Mouse (Mus musculus) cerebellum, postnatal 4 days (tissue): ENCODE results near the gene Coa5.

Source experiments
- DNase-seq, 2 experiments: peaks; one replicate each; pipeline ENCODE4 v3.0.0; 2022; ENCODE audit warnings: low spot score in 2 of 2, mixed read lengths in 1 of 2

Gene Coa5

DNA sequence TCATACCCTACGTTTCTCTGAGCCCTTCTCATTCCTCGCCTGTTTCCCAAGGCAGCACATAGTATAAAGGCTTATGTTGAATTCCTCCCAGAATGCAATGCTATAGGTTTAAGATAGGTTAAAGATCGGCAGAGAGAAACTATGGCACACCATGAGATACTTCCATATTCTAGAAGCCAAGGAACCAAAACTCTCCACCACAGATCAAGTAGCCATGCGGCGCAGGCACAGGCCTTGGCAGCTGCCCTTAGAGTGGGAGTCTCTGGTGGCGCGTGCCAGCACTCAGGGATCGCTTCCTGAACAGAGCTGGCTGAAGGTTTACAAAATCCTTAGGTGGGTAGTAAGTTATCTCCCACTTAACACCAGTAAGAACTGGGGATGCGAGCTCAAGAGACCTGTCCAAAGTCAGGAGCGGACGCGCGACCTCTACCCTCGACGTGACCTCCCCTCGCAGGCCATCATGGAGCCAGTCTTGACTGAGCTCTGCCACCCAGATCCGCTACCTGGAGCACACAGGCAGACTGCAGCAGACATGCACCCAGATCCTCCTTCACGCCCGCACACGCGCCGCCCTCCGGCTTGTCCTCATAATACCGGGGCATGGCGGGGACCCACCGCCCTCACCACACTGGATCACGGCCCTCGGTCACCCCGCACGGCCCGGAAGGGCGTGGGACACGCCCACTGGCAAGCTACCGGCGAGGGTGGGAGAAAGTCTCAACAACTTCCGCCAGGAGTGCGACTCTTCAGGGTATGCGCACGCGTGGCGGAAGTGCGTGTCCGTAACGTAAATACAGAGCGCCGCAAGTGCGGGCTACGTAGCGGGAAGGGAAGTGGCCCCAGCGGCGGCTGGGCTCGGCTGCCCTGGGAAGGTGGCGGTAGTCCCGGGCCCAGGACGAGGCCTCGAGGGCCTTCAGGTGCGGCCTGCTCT, at the start of gene Coa5, which contains the start of gene Unc50:
Gene Coa5 (minus strand): TSS at position 738 of the 931 bp plus-strand sequence.
Gene Unc50 (plus strand): TSS at position 774 of the 931 bp plus-strand sequence.
- DNase-seq = peak; percentile 72 to 91

DNA sequence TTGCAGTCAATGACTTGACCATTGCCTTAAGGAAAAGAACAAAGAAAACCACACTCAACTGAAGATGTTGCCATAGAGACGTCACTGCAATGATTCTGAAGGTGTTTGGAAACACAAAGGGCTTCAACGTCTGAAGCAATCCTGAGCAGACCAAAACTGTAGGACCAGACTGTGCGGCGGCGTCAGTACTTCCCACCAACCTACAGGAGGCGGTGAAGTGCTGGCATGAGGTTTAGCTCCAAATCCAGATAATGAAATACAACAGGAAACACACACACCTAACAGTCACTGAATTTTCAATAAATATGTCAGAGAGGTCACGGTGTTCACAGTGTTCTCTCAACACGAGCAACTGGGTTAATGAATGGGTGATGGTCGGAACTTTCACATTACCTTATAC, 49.2 kb upstream of the Coa5 start:
- DNase-seq = peak in 1 of 2 experiments; percentile 26

DNA sequence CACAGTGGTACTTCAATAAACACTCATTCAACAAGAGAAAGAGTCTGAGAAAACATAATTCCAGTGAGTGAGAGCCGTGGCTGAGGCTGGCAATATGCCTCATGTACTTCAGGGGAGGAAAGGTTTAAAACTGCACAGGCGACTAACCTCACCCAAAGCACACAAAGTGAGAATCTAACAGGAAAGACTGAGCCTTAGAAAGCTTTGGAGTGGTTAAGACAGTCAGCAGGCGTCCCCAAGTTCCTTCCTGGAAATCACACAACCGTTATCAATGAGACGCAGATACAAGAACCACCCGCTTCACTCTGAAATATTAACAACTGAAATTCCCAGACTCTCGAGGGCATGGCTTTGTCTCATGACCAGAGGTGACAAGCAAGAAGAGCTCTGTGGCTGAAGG, 48.5 kb upstream of the Coa5 start:
- DNase-seq = no peak

DNA sequence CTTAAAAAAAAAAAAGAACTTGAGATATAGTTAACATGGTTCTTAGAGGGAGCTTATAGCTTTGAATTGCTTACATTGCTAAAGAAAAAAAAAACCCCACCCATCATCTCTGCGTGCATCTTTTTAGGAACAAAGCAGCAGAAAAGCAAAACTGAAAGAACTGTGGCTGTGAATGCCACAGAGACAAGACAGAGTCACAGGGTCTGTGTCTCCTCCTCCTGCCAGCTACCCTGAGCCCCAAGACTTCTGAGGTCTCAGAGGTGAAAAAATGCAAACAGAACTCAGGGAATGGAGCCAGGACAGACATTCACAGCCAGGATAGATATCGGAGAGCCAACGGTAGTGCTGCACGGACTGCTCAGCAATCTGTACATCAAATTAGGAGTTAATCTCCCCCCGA, 48.0 kb upstream of the Coa5 start:
- no peak for DNase-seq

DNA sequence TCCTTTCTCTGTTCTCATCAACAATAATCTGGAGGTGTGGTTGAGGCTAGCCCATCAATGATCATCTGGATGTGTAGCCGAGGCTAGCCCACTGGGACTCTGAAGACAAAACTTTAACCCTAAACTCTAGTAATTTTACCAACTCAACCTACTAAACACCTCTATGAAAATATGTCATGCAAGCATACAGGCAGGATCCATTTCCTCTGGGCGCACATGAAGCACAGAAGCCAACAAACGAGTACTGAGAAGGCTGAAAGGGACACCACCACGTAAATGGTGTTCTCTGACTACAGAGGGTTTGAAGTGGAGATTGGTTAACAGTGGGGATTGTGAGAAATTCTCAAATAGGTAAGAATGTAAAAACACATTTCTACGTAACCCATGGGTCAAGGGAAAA, 47.3 kb upstream of the Coa5 start:
- no peak for DNase-seq

DNA sequence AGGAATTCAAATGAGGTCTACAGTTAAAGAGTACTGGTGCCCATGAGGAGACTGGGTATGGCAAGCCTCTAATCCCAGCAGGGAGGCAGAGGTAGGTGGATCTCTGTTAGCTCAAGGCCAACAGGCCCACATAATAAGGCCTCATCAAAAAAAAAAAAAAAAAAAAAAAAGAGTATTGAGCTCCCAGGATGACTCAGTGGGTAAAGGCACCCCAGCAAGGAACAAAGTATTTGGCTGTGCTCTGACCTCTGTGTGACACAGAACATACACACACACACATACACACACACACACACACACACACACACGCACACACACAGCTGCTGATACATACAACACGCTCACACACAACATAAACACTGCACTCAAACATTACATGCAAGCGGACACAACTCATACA, 45.4 kb upstream of the Coa5 start:
- no peak for DNase-seq

DNA sequence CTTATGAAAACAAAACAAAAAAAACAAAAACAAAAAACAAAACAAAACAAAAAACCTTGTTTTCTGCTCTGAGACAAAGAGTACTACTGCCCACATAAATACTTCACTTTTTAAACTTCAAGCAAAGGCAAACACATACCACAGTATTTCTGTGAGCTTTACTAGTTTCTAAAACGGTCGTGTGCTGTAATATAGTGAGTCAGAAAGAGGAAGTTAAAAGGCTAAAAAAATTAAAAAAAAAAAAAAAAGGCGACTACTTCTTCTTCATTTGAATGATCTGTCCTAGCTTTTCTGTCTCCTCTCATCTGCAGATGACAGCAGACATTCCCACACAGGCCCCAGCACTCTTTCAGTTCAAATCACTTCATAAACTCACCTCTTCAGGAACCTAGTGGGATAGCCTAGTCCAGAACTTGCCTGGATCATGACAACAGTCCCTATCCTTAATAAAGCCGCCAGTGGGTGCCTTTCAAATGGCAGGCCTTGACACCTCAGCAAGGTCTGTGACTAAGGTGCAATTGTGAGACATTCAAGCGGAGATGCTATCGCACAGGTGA, 44.8 kb upstream of the Coa5 start:
- no peak for DNase-seq

DNA sequence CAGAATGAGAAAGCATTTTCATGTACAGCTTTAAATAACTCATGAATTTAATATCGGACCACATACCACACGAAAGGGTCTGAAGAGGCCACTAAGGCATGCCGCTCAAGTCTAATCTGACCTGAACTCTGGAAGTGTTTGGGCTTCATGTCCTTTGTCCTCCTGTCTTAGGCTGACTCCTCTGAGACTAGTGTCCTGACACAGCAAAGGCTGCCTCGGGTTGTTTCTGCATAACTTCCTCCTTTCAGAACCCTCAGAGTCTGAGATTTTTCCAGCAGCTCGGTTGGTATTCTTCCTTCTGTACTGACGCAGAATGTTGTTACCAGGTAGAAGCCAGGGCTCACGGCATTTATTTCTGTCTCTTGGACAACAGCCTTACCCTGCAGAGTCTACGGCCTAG, 44.1 kb upstream of the Coa5 start:
- no peak for DNase-seq

DNA sequence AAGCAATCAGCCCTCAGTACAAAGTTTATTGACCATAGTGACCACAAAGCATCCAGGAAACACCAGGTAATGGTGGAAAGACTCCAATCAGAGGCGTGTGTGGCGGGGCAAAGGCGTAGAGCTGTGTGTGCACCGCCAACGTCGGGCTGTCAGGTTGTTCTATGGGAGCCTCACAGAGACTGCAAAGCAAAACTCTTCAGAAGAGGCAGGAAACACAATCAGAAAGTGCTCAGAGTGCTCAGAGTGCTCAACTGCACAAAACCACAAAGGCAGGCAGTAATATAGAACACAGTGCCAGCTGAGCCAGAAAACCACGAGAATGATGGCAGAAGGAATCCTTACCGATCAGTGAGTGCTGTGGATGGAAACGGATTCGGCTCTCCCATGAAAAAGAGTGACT, 43.3 kb upstream of the Coa5 start:
- no peak for DNase-seq

DNA sequence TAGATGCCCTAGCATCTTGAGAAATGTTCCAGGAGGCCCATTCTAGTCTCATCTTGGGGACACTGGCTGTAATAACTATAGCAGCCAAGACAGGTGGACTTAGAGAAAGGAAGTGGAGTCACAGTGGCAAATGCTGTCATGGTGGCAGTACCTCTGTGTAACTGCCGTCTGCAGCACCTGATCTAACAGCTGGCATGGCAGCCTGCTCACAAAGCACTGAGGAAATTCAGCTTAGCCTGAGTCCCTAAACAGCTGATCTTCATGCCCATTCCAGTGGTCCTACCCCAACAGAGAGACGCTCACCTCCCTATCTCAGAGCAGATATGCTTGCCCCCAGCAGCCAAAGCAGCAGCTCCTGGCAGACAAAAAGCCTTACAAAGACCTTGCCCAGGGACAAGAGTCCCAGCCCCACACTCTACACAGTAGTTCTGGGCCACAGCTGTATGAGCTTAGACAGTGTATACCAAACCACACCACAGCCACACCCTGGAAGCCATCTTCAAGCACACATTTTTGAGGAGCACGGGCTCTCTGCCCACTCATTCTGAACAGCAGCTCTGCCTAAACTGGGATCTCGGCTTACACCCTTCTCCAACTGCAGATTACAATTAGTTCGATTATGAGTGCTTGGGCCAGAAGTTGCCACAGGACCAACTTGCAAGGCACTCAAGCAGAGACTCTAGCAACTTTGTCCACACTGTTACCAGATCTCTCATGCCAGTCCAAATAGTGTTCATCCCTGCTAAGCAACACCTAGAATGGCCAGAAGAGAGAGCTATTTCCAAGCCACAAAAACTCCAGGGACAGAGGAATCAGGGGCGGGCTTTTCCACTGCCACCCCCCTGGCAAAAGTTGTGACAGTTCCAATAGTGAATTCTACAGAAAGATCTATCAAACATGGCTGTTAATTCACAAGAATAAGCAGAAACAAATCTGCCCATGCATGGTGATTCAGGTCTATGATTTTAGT, 41.6 kb upstream of the Coa5 start:
- DNase-seq = no peak

DNA sequence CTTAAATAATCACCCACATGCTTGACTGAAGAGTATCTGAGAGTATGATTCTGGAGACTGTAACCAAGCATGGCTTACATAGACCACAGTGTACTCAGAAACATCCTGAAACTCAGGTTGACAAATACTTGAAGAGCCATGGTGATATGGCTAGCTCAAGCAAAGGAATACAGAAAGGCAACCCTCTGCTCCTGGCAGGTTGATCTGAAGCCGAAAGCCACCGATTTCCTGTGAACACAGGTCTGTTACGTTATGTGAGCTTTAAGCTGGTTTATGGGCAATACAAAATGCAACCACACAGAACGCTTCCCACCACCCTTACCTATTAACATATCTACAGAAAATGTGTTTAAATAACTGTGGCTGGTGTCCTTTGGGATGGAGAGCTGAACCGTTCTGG, 39.1 kb upstream of the Coa5 start:
- DNase-seq = no peak

DNA sequence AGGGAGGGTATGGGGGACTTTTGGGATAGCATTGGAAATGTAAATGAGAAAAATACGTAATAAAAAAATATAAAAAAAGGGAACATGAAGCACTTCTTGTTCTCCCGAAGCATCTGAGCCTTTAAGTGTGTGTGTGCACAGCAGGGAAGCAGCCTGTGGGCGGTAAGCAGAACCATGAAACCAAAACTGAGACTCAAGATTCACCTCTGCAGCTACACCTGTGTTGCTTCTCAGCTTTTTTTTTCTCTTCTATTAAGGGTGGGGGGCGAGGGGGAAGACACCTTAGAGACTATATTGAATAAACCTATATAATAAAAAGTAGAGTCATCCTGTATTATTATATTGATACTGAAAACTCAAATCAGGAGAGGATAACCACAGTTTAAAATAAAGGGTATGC, 37.9 kb upstream of the Coa5 start:
- DNase-seq = no peak

DNA sequence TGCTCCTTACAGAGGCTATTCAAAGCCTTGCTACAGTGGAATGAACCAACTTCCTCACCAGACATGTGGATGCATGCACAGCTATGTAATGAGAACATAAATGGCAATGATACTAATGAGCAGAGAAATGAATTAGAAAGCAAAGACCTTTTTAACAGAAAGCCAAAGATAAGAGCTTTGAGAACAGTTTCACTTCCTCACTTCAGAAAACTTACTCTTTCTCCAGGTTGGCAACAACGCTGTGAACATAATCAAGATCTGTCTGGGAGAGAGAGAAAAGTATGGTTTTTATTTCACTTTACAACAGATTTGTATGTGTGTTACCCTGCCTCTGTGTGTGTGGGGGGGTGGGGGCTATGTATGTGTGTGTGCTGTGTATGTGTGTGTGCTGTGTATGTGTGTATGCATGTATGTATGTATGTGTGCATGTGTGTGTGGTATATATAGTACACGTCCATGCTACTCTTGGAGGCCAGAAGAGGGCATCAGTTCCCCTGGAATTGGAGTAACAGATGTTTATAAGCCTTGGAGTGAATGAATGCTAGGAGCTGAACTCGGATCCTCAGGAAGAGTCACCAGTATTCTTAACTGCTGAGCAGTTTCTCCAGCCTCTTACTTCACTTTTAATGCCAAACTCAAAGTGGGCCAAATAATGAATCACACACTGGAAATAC, 36.6 kb upstream of the Coa5 start:
- DNase-seq = no peak

DNA sequence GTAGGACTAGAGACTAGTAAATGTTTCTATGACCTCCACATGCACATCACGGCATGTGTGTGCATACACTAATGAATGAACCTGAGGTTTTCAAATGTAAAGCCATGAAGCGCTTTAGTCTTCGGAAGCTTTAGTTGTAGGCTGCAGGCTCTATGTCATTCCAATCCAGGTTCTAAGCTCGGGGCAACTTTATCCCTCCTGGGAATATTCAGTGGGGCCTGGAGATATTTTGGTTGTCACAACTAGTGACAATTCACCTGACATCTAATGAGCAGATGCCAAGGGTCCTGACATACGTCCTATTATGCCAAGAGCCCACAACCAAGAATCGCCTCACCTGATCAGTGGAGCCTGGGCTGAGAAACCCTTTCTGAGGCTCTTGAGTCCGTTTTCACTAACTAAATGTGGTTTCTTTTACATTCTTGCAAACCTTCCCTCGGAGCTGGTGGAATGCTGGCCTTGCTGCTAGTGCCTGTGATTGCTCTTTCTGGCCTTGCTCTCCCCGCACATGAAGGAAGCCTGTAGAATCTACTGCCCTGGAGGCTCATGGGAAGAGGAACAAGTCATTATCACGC, 35.1 kb upstream of the Coa5 start:
- no peak for DNase-seq

DNA sequence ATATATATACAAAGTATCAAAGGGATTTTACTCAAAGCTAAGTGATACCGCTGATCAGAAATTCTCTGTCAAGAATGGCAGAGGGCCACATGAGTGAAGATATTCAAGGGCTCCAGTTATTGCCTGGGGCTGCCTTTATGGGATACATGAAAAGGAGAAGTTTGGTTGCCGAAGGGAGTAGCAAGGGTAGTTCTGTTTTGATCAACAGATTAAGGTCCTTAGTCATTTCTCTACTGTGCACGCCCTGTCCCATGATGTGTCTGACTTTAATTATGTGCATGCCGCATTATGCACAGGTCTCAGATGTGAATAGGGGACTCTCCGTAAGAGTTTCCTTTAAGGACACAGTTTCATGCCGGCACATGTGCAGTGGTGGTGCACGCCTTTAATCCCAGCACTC, 27.6 kb upstream of the Coa5 start:
- DNase-seq = no peak

DNA sequence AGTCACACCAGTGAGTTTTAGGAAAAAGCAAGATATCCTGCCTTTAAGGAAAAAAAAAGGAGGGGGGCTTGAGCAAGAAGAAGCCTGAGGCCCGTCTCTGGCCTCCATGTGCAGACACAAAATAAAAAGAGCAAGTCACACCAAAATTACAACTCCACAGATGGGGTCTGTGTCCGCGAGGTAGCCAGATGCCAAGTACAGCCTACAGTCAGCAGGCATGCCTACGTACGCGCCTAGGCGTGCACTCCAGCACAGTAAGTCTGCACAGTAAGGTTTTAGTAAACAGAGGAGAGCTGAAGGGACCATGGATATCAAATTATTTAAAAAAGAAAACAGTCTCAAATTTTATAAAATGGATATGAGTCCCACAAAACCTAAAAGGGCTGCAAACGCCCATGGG, 21.4 kb upstream of the Coa5 start:
- no peak for DNase-seq

DNA sequence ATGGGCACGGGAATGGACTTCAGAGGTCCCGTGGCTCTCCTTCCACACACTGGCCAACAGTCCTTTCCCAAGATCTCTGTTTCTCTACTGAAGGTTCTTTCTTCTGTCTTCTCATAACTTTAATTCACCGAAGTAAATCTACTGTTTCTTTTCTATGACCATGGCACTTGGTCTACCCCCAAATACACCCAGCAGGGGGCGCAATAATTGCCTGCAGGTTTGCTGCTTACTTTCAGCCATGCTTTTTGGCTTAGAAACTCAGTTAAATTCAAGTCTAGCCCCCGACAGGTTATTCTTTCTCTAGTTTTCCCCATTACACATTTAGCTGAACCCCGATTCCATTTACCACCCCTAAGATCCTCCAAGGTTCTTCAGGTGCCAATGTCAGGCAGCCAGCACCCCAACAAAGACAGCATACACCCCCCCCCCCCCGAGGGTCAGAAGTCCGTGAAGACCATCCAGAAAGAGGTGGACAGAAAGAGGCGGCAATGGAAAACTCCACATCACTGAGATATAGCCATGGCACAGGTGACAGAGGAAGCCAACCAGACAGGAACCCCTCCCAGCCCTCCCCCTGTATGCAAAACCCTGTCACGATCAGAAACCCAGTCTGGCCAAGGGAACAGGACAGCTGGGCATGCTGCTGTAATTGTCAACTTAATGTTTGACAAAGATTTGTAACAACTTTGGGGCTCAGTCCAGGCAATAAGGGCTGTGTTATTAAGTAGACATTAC, 18.6 kb upstream of the Coa5 start:
- DNase-seq = peak in 1 of 2 experiments; percentile 58

DNA sequence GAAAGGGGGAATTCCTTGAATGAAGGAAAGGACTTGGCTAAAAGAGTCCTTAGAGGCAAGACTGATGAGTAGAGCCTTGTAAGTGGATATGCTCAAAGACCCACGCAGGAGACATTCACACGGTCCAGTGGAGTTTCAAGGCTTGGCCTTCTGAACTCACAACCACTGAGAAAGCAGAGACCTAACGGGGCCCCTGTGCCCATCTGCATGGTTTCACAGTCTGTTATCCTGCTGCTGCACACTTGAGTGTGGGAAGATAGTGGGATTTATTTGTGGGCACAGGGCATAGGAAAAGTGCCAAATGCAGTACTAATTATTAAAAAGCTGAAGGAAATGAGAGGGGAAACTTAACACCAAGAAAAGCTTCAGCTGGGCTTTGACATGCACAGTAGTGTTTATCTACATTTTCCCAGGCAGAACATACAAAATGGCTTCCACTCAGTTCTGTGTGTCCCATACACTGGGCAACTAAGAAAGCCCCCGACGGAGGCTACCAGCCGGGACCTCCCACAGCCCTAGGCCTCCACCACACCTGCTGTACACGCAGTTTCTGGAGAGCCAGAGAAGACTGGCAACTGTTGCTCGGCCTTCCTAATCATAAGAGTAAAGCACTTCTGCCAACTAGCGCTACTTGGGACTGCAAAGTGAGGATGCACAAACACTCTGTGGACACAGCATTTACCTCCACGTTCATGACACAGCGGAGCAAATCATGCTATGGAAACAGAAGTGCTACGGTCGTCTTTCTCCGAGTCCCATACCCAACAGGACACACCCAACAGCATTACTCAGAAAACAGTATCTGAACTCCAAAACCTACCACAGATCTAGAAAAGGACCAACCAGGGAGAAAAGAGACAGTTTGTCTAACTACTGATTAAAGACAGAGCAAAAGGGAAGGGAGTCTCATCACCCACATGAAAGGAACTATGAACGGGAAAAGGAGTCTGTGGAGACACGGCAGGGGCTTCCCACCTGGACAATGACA, 13.2 kb upstream of the Coa5 start:
- no peak for DNase-seq

DNA sequence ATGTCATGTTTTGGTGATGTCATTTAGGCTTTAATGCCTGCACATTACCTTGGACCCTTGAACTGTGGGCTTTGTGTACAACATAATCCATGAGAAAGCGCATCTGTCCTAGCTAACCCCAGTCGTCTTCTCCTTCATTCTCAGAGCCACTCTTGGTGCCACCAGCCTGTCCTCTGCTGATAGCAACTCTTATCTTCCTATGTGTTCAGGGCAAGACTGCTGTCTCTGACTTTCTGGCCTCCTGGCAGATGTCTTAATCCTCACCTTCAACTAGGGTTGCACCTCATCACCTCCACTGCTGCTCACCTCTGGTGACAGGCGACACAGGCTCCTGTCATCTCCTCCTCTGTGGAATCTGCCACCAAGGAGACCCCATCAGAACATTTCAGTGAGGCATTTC, 6.5 kb upstream of the Coa5 start:
- DNase-seq = no peak
